Mouse (Mus musculus) CH12.LX (cell line): Measurements from ENCODE around the gene Homez. TPM values are rescaled to one million over a fixed set of nuclear protein-coding genes. Genes with fewer than 3 reads are reported as not detected.

Source experiments
- DNase-seq: peaks from one replicate; pipeline ENCODE4 v3.0.0-alpha.2; 2013; ENCODE audit errors: extremely low read depth
- H3K27ac ChIP-seq: 2 replicates; pipeline ENCODE4 v1.5.1; 2012; ENCODE audit warnings: low read depth, mild to moderate bottlenecking, control low read depth, moderate library complexity; ENCODE audit not compliant: insufficient read depth
- H3K27me3 ChIP-seq: replicated peaks from 2 replicates; pipeline ENCODE3; 2012; ENCODE audit warnings: inconsistent platforms
- H3K36me3 ChIP-seq, 2 experiments: replicated peaks in 1 of 2; 2 replicates each; pipeline versions ENCODE3 to v1.6.1; 2012; ENCODE audit warnings: inconsistent platforms in 1 of 2, low read length in 1 of 2, mild to moderate bottlenecking in 1 of 2, mixed read lengths in 1 of 2, moderate library complexity in 1 of 2; ENCODE audit not compliant: control insufficient read depth in 1 of 2, insufficient read depth in 1 of 2
- H3K4me1 ChIP-seq, 2 experiments: 2 replicates each; pipeline ENCODE4 v1.6.1; 2012; ENCODE audit warnings: inconsistent platforms in 1 of 2, moderate library complexity in 1 of 2; ENCODE audit not compliant: insufficient read depth in 2 of 2, control insufficient read depth in 1 of 2
- H3K4me2 ChIP-seq: 2 replicates; pipeline ENCODE4 v1.6.1; 2012; ENCODE audit warnings: low read depth, mild to moderate bottlenecking, control low read depth; ENCODE audit not compliant: poor library complexity, insufficient read depth, severe bottlenecking
- H3K4me3 ChIP-seq, 3 experiments: fragments of 150-350 bp in 1 of 3; sonication (generic) in 1 of 3; replicated peaks in 1 of 3; 2 replicates each; pipeline versions ENCODE3 to v1.5.1; 2011 to 2012; ENCODE audit warnings: low read depth in 2 of 3, low read length in 2 of 3, mild to moderate bottlenecking in 2 of 3, moderate library complexity in 2 of 3, control low read depth in 1 of 3, improper control_type of control experiment in 1 of 3, inconsistent platforms in 1 of 3, mixed read lengths in 1 of 3; ENCODE audit not compliant: poor library complexity in 1 of 3
- H3K79me2 ChIP-seq: replicated peaks from 2 replicates; pipeline ENCODE4 v1.6.1; 2012; ENCODE audit warnings: mild to moderate bottlenecking, moderate library complexity; ENCODE audit not compliant: control insufficient read depth, poor library complexity, insufficient read depth, severe bottlenecking; ENCODE audit errors: extremely low read depth
- H3K9ac ChIP-seq: 2 replicates; pipeline ENCODE4 v1.6.1; 2012; ENCODE audit warnings: low read depth, mild to moderate bottlenecking, control low read depth, moderate library complexity; ENCODE audit not compliant: insufficient read depth
- H3K9me3 ChIP-seq: replicated peaks from 2 replicates; pipeline ENCODE3; 2012; ENCODE audit warnings: low read length, inconsistent platforms, mixed read lengths
- BHLHE40 ChIP-seq: IDR thresholded peaks from 2 replicates; pipeline ENCODE4 v1.6.1; 2011; ENCODE audit warnings: mild to moderate bottlenecking, low read depth, low read length, improper control_type of control experiment
- CHD1 ChIP-seq: IDR thresholded peaks from 2 replicates; pipeline ENCODE4 v1.6.1; 2012; ENCODE audit warnings: low read depth, low read length, improper control_type of control experiment, inconsistent platforms
- CTCF ChIP-seq, 2 experiments: IDR thresholded peaks in 1 of 2; conservative IDR thresholded peaks in 1 of 2; 2 replicates each; pipeline ENCODE4 v1.5.1; 2011 to 2012; ENCODE audit warnings: low read depth in 2 of 2, low read length in 2 of 2, improper control_type of control experiment in 1 of 2, inconsistent platforms in 1 of 2, mild to moderate bottlenecking in 1 of 2, moderate library complexity in 1 of 2
- ELF1 ChIP-seq: IDR thresholded peaks from 2 replicates; pipeline ENCODE4 v1.6.1; 2014; ENCODE audit warnings: low read depth, mild to moderate bottlenecking, inconsistent platforms, low read length, improper control_type of control experiment
- EP300 ChIP-seq: IDR thresholded peaks from 2 replicates; pipeline ENCODE4 v1.6.1; 2011; ENCODE audit warnings: low read length, improper control_type of control experiment
- ETS1 ChIP-seq: conservative IDR thresholded peaks from 2 replicates; pipeline ENCODE4 v1.6.1; 2012; ENCODE audit warnings: low read depth, mild to moderate bottlenecking, inconsistent platforms, low read length, improper control_type of control experiment, moderate library complexity
- GABPA ChIP-seq: IDR thresholded peaks from 2 replicates; pipeline ENCODE4 v1.6.1; 2012; ENCODE audit warnings: low read depth, low read length, improper control_type of control experiment, inconsistent platforms; ENCODE audit not compliant: insufficient replicate concordance
- IRF4 ChIP-seq: IDR thresholded peaks from 2 replicates; pipeline ENCODE4 v1.6.1; 2014; ENCODE audit warnings: low read depth, mild to moderate bottlenecking, inconsistent platforms, low read length, improper control_type of control experiment
- JUN ChIP-seq: IDR thresholded peaks from 2 replicates; pipeline ENCODE4 v1.6.1; 2011; ENCODE audit warnings: low read depth, mild to moderate bottlenecking, low read length, improper control_type of control experiment, moderate library complexity; ENCODE audit not compliant: insufficient read depth
- JUND ChIP-seq: conservative IDR thresholded peaks from 2 replicates; pipeline ENCODE4 v1.6.1; 2011; ENCODE audit warnings: low read depth, low read length, improper control_type of control experiment
- MAX ChIP-seq: IDR thresholded peaks from 2 replicates; pipeline ENCODE4 v1.6.1; 2011; ENCODE audit warnings: low read length, improper control_type of control experiment
- MEF2A ChIP-seq: IDR thresholded peaks from 2 replicates; pipeline ENCODE4 v1.6.1; 2014; ENCODE audit warnings: low read depth, mild to moderate bottlenecking, inconsistent platforms, low read length, improper control_type of control experiment, borderline replicate concordance
- MXI1 ChIP-seq: IDR thresholded peaks from 2 replicates; pipeline ENCODE4 v1.6.1; 2011; ENCODE audit warnings: mild to moderate bottlenecking, low read depth, low read length, improper control_type of control experiment
- MYC ChIP-seq: IDR thresholded peaks from 2 replicates; pipeline ENCODE4 v1.6.1; 2011; ENCODE audit warnings: low read depth, mild to moderate bottlenecking, improper control_type of control experiment, low read length
- PAX5 ChIP-seq: IDR thresholded peaks from 2 replicates; pipeline ENCODE4 v1.6.1; 2012; ENCODE audit warnings: low read length, inconsistent platforms, mixed read lengths
- POLR2AphosphoS2 ChIP-seq: IDR thresholded peaks from 2 replicates; pipeline ENCODE4 v1.6.1; 2011; ENCODE audit warnings: low read depth, low read length, improper control_type of control experiment
- RAD21 ChIP-seq: IDR thresholded peaks from 2 replicates; pipeline ENCODE4 v1.6.1; 2011; ENCODE audit warnings: low read depth, mild to moderate bottlenecking, low read length, improper control_type of control experiment, moderate library complexity
- RCOR1 ChIP-seq: conservative IDR thresholded peaks from 2 replicates; pipeline ENCODE4 v1.6.1; 2012; ENCODE audit warnings: low read depth, mild to moderate bottlenecking, inconsistent platforms, low read length, improper control_type of control experiment
- SIN3A ChIP-seq: IDR thresholded peaks from 2 replicates; pipeline ENCODE4 v1.6.1; 2012; ENCODE audit warnings: low read length, improper control_type of control experiment, inconsistent platforms
- SMC3 ChIP-seq: IDR thresholded peaks from 2 replicates; pipeline ENCODE4 v1.6.1; 2011; ENCODE audit warnings: low read depth, low read length, improper control_type of control experiment
- TBP ChIP-seq: conservative IDR thresholded peaks from 2 replicates; pipeline ENCODE4 v1.6.1; 2011; ENCODE audit warnings: low read depth, low read length, improper control_type of control experiment
- TCF12 ChIP-seq: IDR thresholded peaks from 2 replicates; pipeline ENCODE4 v1.6.1; 2014; ENCODE audit warnings: low read depth, mild to moderate bottlenecking, inconsistent platforms, low read length, improper control_type of control experiment
- UBTF ChIP-seq: IDR thresholded peaks from 2 replicates; pipeline ENCODE4 v1.6.1; 2012; ENCODE audit warnings: low read depth, mild to moderate bottlenecking, inconsistent platforms, low read length, improper control_type of control experiment, moderate library complexity
- USF1 ChIP-seq: IDR thresholded peaks from 2 replicates; pipeline ENCODE4 v1.6.1; 2014; ENCODE audit warnings: low read depth, mild to moderate bottlenecking, inconsistent platforms, low read length, improper control_type of control experiment
- USF2 ChIP-seq: conservative IDR thresholded peaks from 2 replicates; pipeline ENCODE4 v1.6.1; 2011; ENCODE audit warnings: low read depth, low read length, improper control_type of control experiment
- ZC3H11A ChIP-seq: IDR thresholded peaks from 2 replicates; pipeline ENCODE4 v1.6.1; 2012; ENCODE audit warnings: low read depth, mild to moderate bottlenecking, inconsistent platforms, low read length, improper control_type of control experiment
- ZNF384 ChIP-seq: IDR thresholded peaks from 2 replicates; pipeline ENCODE4 v1.6.1; 2012; ENCODE audit warnings: low read depth, low read length, improper control_type of control experiment, inconsistent platforms
- dilution Hi-C: fragments of 300-500 bp; cut with MboI; formaldehyde crosslinking; loops from 2 replicates; pipeline ENCODE4 v1.14.3; 2020; ENCODE audit warnings: low sequenced_read_pairs; ENCODE audit not compliant: extremely low pct_unique_long_range_greater_than_20kb, extremely low pct_ligation_motif_present
- in situ Hi-C: fragments of 300-500 bp; cut with MboI; formaldehyde crosslinking; loops from 3 replicates; pipeline ENCODE4 v1.14.3; 2019; ENCODE audit warnings: low sequenced_read_pairs, low pct_ligation_motif_present, low pct_unique_long_range_greater_than_20kb, mixed read lengths
- polyA plus RNA-seq: library from polyadenylated mRNA; unstranded; fragments of >175 nt; gene quantifications from 2 replicates; pipeline ENCODE4 v1.2.1, GENCODE M21; 2012; ENCODE audit warnings: low read depth; ENCODE audit not compliant: insufficient read length
- total RNA-seq, 2 experiments: library from RNA; depleted of rRNA; stranded (reverse); fragments of 300-350 nt in 1 of 2; fragments of >200 nt in 1 of 2; gene quantifications; 2 replicates each; pipeline ENCODE4 v1.2.3; 2012 to 2014

Homez gene
- total and polyA plus RNA-seq, 3 experiments: 3.5 to 7.2 (median 3.7) TPM

GRCm38 (mm10) chr14:54809668-54810033 lies 61.1 kb downstream of the Homez start:
- TF ChIP-seq ETS1 (no peak), CTCF (conservative IDR thresholded peaks at IDR 0.05 in 1 of 2, IDR thresholded peaks at IDR 0.05 in 1 of 2; ENCODE audit: low read depth in 2 of 2, low read length in 2 of 2) (no peak), CHD1 (no peak), MAX (no peak), USF2 (no peak), SIN3A (no peak), ZC3H11A (no peak), JUND (no peak), ZNF384 (no peak)
- in situ Hi-C loops: no loop called here
- dilution Hi-C loops: no loop called here
- no peaks in the 10 kb centered on the region for H3K36me3 ChIP-seq
- no peak overlapping the region for H3K9ac ChIP-seq
- H3K4me2 ChIP-seq: no peak overlapping the region
- H3K4me3 ChIP-seq: no peak overlapping the region
- H3K27ac ChIP-seq: no peak overlapping the region
- no peaks in the 10 kb centered on the region for H3K27me3 ChIP-seq
- no peak for DNase-seq
- no peaks in the 10 kb centered on the region for H3K79me2 ChIP-seq
- no peaks in the 10 kb centered on the region for H3K9me3 ChIP-seq
- H3K4me1 ChIP-seq: no peaks in the 10 kb centered on the region

- Histone ChIP-seq H3K27ac (no peak overlapping the region), H3K4me3 (no peak overlapping the region), H3K79me2 (no peaks in the 10 kb centered on the region), H3K9ac (no peak overlapping the region), H3K4me1 (no peaks in the 10 kb centered on the region), H3K4me2 (no peak overlapping the region), H3K27me3 (no peaks in the 10 kb centered on the region), H3K36me3 (no peaks in the 10 kb centered on the region), H3K9me3 (no peaks in the 10 kb centered on the region)
- no peak for DNase-seq
- in situ Hi-C loops: no loop called here
- dilution Hi-C loops: no loop called here
- TF ChIP-seq IRF4 (no peak), ZNF384 (no peak), SMC3 (no peak), UBTF (no peak), MEF2A (no peak), SIN3A (no peak)
These were observed 61.8 kb downstream of the Homez start for GRCm38 (mm10) chr14:54808718-54809667.

- H3K9me3 ChIP-seq: no peaks in the 10 kb centered on the region
- H3K36me3 ChIP-seq: no peaks in the 10 kb centered on the region
- DNase-seq: no peak
- no peaks in the 10 kb centered on the region for H3K27me3 ChIP-seq
- H3K9ac ChIP-seq: no peak overlapping the region
- no peaks in the 10 kb centered on the region for H3K4me1 ChIP-seq
- dilution Hi-C loops: no loop called here
- no peak overlapping the region for H3K4me3 ChIP-seq
- H3K4me2 ChIP-seq: no peak overlapping the region
- in situ Hi-C loops: no loop called here
- no peaks in the 10 kb centered on the region for H3K79me2 ChIP-seq
- no peak overlapping the region for H3K27ac ChIP-seq
- TF ChIP-seq RCOR1 (no peak), TCF12 (no peak), POLR2AphosphoS2 (no peak), JUN (no peak), TBP (no peak), RAD21 (no peak), BHLHE40 (no peak), MYC (no peak), EP300 (no peak), USF1 (no peak), MXI1 (no peak), GABPA (no peak), CHD1 (no peak), ELF1 (no peak), JUND (no peak), PAX5 (no peak)
These were observed 64.6 kb downstream of the Homez start for GRCm38 (mm10) chr14:54806124-54806523.
